Mouse (Mus musculus): ENCODE measurements around the gene Acp5. TPM values are rescaled to one million over a fixed set of nuclear protein-coding genes. Genes with fewer than 3 reads are reported as not detected.
A peak's percentile ranks its signal among the peaks of the same experiment; 100 is the strongest.

Gene Acp5
- polyA plus RNA-seq, 1 experiment, result 103 TPM

DNA sequence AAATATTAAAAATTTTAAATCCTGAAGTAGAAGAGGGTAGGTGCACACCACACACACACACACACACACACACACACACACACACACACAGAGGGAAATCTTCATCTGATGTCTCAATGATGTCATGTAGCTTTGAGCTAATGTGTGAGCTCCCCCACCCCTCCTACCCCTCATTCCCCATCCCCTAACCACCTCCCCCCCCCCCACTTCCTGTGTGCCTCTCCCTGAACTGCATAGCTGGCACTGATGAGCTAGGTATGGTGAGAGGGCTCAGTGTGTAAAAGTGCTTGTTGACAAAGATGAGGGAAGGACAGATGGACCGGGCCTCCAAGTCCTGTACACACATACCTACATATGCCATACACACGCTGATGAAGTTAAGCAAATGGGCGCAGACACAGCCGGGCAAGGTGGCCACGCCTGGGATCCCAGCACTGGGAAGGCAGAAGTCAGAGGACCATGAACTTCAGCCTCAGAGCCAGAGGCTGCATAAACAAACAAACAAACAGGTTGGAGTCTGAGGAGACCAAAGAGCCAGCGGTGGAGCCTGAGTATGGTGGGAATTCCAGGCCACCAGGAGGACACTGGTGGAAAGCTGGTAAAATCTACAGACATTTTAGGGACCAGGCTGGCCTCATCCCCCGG lies 1.1 kb downstream of the Acp5 start:
- no peak for TF ChIP-seq POLR2A (IDR thresholded peaks at IDR 0.05; ENCODE audit: borderline replicate concordance, control insufficient read depth, low read depth, low read length)
- TF ChIP-seq CTCF (IDR thresholded peaks at IDR 0.05; ENCODE audit: control insufficient read depth, insufficient read depth, low read length), result no peak
- Histone ChIP-seq H3K4me1 (ENCODE audit: control insufficient read depth, insufficient read depth, low read length) (peaks cover 7% of the 10 kb centered on the region), H3K4me3 (replicated peaks; ENCODE audit: control insufficient read depth, low read depth, low read length) (peak overlapping the region; percentile 54), H3K27ac (ENCODE audit: control insufficient read depth, insufficient read depth, low read depth, low read length, poor library complexity) (peak overlapping the region; percentile 70)
- WGBS, result 68% methylated on average over 7 of the region's 7 CpGs

DNA sequence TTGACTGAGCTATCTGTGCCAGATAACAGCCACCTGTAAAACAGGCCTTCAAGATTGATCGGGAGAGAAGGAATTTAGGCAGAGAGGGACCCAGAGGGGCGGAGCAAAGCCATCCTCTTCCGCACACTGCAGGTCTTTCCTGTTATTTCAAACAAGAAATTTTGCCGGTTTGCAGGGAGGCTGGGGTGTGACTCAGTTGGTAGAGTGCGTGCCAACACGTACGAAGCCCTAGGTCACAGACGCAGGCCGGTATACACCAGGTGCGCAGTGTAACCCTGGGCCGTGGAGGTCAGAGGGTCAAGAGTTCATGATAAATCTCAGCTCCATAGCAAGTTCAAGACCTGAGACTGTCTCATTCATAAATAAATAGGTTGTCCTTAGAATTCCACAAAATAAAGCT lies 3.3 kb downstream of the Acp5 start:
- H3K4me3 ChIP-seq (replicated peaks; ENCODE audit: control insufficient read depth, low read depth, low read length), result peak overlapping the region; percentile 12
- no peak overlapping the region for H3K27ac ChIP-seq (ENCODE audit: control insufficient read depth, insufficient read depth, low read depth, low read length, poor library complexity)
- no peak for TF ChIP-seq POLR2A (IDR thresholded peaks at IDR 0.05; ENCODE audit: borderline replicate concordance, control insufficient read depth, low read depth, low read length)
- TF ChIP-seq CTCF (IDR thresholded peaks at IDR 0.05; ENCODE audit: control insufficient read depth, insufficient read depth, low read length), result no peak
- H3K4me1 ChIP-seq (ENCODE audit: control insufficient read depth, insufficient read depth, low read length), result peaks cover 7% of the 10 kb centered on the region
- 84% methylated on average over 11 of the region's 11 CpGs for WGBS

- H3K4me3 ChIP-seq (replicated peaks; ENCODE audit: control insufficient read depth, low read depth, low read length), result peak overlapping the region; percentile 59
- H3K4me1 ChIP-seq (ENCODE audit: control insufficient read depth, insufficient read depth, low read length), result peaks cover 4% of the 10 kb centered on the region; the same call in 1 of the 2 replicates
- TF ChIP-seq POLR2A (IDR thresholded peaks at IDR 0.05; ENCODE audit: borderline replicate concordance, control insufficient read depth, low read depth, low read length) (peak; percentile 21; the same call in 1 of the 2 replicates), CTCF (IDR thresholded peaks at IDR 0.05; ENCODE audit: control insufficient read depth, insufficient read depth, low read length) (no peak)
- H3K27ac ChIP-seq (ENCODE audit: control insufficient read depth, insufficient read depth, low read depth, low read length, poor library complexity), result peak overlapping the region; percentile 20
- WGBS, result 2% methylated on average over 35 of the region's 35 CpGs
Measured at GRCm38 (mm10) chr9:22131226-22131981, 4.1 kb downstream of the Acp5 start.

DNA sequence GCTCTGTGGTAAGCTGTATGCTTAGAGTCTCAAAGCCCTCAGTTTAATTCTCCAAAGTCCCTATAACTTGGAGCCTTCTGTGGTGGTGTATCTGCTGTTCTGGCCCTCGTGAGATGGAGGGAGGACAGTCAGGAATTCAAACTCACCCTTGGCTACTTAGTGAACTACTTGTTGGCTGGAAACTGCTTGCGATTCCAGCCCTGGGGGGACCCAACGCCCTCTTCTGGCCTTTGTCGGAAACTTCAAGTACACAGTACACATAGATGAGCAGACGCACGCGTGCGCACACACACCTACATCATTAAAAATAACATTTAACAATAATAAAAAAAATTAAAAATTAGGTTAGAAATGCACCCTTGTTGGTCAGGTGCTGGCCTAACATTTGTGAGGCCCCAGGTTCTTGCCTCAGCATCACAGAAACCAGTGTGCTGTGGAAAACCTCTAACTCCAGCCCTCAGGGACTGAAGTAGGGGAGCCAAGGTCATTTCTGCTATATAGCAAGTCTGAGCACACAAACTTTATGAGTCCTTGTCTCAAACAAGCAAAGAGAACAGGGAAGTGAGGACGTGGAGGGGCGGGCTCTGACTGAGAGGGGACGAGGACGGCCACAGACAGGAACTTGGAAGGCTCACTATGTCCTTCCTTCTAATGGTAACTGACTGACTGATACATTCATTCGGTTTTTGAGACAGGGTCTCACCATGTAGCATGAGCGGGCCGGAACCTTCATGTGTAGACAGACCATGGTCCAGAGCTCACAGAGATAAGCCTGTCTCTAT lies 10.1 kb downstream of the Acp5 start:
- TF ChIP-seq POLR2A (IDR thresholded peaks at IDR 0.05; ENCODE audit: borderline replicate concordance, control insufficient read depth, low read depth, low read length) (no peak), CTCF (IDR thresholded peaks at IDR 0.05; ENCODE audit: control insufficient read depth, insufficient read depth, low read length) (no peak)
- H3K27ac ChIP-seq (ENCODE audit: control insufficient read depth, insufficient read depth, low read depth, low read length, poor library complexity), result peak overlapping the region; percentile 35
- peaks cover 24% of the 10 kb centered on the region for H3K4me1 ChIP-seq (ENCODE audit: control insufficient read depth, insufficient read depth, low read length)
- H3K4me3 ChIP-seq (replicated peaks; ENCODE audit: control insufficient read depth, low read depth, low read length), result no peak overlapping the region
- 66% methylated on average over 15 of the region's 15 CpGs for WGBS

- H3K4me3 ChIP-seq (replicated peaks; ENCODE audit: control insufficient read depth, low read depth, low read length), result no peak overlapping the region
- H3K4me1 ChIP-seq (ENCODE audit: control insufficient read depth, insufficient read depth, low read length), result peaks cover 26% of the 10 kb centered on the region
- H3K27ac ChIP-seq (ENCODE audit: control insufficient read depth, insufficient read depth, low read depth, low read length, poor library complexity), result peak overlapping the region; percentile 73
- TF ChIP-seq POLR2A (IDR thresholded peaks at IDR 0.05; ENCODE audit: borderline replicate concordance, control insufficient read depth, low read depth, low read length) (no peak), CTCF (IDR thresholded peaks at IDR 0.05; ENCODE audit: control insufficient read depth, insufficient read depth, low read length) (no peak)
- WGBS, result 87% methylated on average over 3 of the region's 3 CpGs
Measured at GRCm38 (mm10) chr9:22124169-22124568, 11.3 kb downstream of the Acp5 start.

- Histone ChIP-seq H3K27ac (ENCODE audit: control insufficient read depth, insufficient read depth, low read depth, low read length, poor library complexity) (peak overlapping the region; percentile 81), H3K4me1 (ENCODE audit: control insufficient read depth, insufficient read depth, low read length) (peaks cover 26% of the 10 kb centered on the region), H3K4me3 (replicated peaks; ENCODE audit: control insufficient read depth, low read depth, low read length) (no peak overlapping the region)
- WGBS, result 65% methylated on average over 7 of the region's 7 CpGs
- TF ChIP-seq POLR2A (IDR thresholded peaks at IDR 0.05; ENCODE audit: borderline replicate concordance, control insufficient read depth, low read depth, low read length) (no peak), CTCF (IDR thresholded peaks at IDR 0.05; ENCODE audit: control insufficient read depth, insufficient read depth, low read length) (no peak)
Measured at GRCm38 (mm10) chr9:22123069-22123609, 12.4 kb downstream of the Acp5 start.

- no peak overlapping the region for H3K4me3 ChIP-seq (replicated peaks; ENCODE audit: control insufficient read depth, low read depth, low read length)
- H3K4me1 ChIP-seq (ENCODE audit: control insufficient read depth, insufficient read depth, low read length), result peaks cover 28% of the 10 kb centered on the region
- H3K27ac ChIP-seq (ENCODE audit: control insufficient read depth, insufficient read depth, low read depth, low read length, poor library complexity), result peak overlapping the region; percentile 81
- TF ChIP-seq CTCF (IDR thresholded peaks at IDR 0.05; ENCODE audit: control insufficient read depth, insufficient read depth, low read length) (no peak), POLR2A (IDR thresholded peaks at IDR 0.05; ENCODE audit: borderline replicate concordance, control insufficient read depth, low read depth, low read length) (no peak)
- 39% methylated on average over 3 of the region's 3 CpGs for WGBS
Measured at GRCm38 (mm10) chr9:22122005-22122404, 13.5 kb downstream of the Acp5 start.

DNA sequence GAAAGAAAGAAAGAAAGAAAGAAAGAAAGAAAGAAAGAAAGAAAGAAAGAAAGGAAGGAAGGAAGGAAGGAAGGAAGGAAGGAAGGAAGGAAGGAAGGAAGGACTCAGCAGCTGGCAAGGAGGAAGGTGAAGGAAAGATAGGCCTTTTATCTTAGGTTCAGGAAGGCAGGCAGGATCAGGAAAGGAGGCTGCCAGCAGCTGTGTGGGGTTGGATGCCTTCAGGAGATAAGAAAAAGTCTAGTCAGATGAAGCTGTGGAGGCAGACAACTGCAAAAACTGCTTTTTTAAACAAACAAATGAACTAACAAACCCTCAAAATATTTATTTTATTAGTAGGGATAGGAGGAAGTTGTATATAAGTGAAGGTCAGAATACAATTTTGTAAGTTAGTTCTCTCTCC lies 14.0 kb downstream of the Acp5 start:
- TF ChIP-seq POLR2A (IDR thresholded peaks at IDR 0.05; ENCODE audit: borderline replicate concordance, control insufficient read depth, low read depth, low read length) (no peak), CTCF (IDR thresholded peaks at IDR 0.05; ENCODE audit: control insufficient read depth, insufficient read depth, low read length) (no peak)
- Histone ChIP-seq H3K4me1 (ENCODE audit: control insufficient read depth, insufficient read depth, low read length) (peaks cover 28% of the 10 kb centered on the region), H3K27ac (ENCODE audit: control insufficient read depth, insufficient read depth, low read depth, low read length, poor library complexity) (peak overlapping the region; percentile 81), H3K4me3 (replicated peaks; ENCODE audit: control insufficient read depth, low read depth, low read length) (no peak overlapping the region)
